Mouse (Mus musculus) MEL (cell line): ENCODE results near the gene Tyw3.

Experiments used
- EP300 ChIP-seq, 2 experiments: IDR thresholded peaks; 2 replicates each; pipeline ENCODE4 v1.6.1; 2011; ENCODE audit warnings: improper control_type of control experiment in 2 of 2, low read length in 2 of 2, low read depth in 1 of 2, mild to moderate bottlenecking in 1 of 2
- RAD21 ChIP-seq: IDR thresholded peaks from 2 replicates; pipeline ENCODE4 v1.6.1; 2011; ENCODE audit warnings: mild to moderate bottlenecking, low read depth, low read length, improper control_type of control experiment
- TCF12 ChIP-seq: IDR thresholded peaks from 2 replicates; pipeline ENCODE4 v1.6.1; 2014; ENCODE audit warnings: low read depth, mild to moderate bottlenecking, inconsistent platforms, low read length, improper control_type of control experiment, moderate library complexity

GRCm38 (mm10) chr3:154533246-154533645 is 63.7 kb downstream of the Tyw3 start:
- TF ChIP-seq TCF12 (no peak), RAD21 (no peak), EP300 (IDR thresholded peaks at IDR 0.05; ENCODE audit: low read depth in 1 of 2, low read length in 2 of 2) (no peak)
